Mouse (Mus musculus): ENCODE measurements around the gene Tssk2. TPM values are rescaled to one million over a fixed set of nuclear protein-coding genes. Genes with fewer than 3 reads are reported as not detected.

Gene Tssk2
- polyA plus RNA-seq, 1 experiment from 2014 or later = 0.13 TPM

DNA sequence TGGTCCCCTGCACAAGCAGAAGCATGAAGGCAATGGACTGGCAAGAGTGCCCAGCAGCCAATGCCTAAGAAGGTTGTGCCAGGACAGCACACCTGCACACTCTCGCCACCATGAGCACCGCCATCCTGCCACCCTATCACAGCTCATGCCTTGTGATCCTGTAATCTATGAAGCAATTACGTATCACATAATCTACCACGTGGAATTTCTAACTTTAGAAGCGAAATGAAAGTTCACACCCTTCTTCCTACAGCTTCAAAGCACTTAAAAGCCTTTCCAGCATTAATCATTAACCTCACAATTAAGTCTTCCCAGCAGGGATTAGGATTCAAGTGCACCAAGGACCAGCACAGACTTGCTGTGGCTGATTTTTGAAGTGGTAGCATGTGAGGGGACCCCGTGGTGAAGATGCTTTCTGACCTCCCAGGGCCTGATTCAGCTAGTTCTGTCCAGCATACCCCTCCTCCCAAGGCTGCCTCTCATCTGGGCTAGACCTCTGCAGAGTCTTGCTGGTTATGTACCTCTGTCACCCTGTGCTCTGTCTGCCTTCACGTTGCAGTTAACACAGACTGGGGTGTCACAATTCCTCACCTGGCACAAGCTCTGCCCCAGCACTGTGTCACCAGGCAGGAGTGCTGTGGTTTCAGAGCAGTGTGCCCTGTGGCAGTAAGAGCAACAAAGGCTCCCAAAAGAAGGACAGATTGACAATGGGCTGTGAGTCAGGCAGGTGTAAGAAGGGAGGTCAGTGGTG is 46.8 kb downstream of the Tssk2 start:
- DNase-seq (ENCODE audit: low spot score) (no peak), ATAC-seq (ENCODE audit: low read depth) (no peak)
- Histone ChIP-seq H3K9ac (ENCODE audit: low read depth, low read length) (no peak overlapping the region), H3K4me1 (ENCODE audit: control insufficient read depth, insufficient read depth, low read length) (no peaks in the 10 kb centered on the region), H3K9me3 (ENCODE audit: control insufficient read depth, low read length) (no peaks in the 10 kb centered on the region), H3K36me3 (ENCODE audit: control insufficient read depth, insufficient read depth, low read length) (no peaks in the 10 kb centered on the region), H3K27me3 (replicated peaks; ENCODE audit: control insufficient read depth, insufficient read depth, low read length) (no peaks in the 10 kb centered on the region), H3K4me2 (ENCODE audit: low read depth, low read length) (no peak overlapping the region), H3K27ac (replicated peaks; ENCODE audit: low read depth, low read length) (no peak overlapping the region), H3K4me3 (ENCODE audit: low read depth, low read length) (no peak overlapping the region)
- WGBS = 61% methylated on average over 7 of the region's 7 CpGs

DNA sequence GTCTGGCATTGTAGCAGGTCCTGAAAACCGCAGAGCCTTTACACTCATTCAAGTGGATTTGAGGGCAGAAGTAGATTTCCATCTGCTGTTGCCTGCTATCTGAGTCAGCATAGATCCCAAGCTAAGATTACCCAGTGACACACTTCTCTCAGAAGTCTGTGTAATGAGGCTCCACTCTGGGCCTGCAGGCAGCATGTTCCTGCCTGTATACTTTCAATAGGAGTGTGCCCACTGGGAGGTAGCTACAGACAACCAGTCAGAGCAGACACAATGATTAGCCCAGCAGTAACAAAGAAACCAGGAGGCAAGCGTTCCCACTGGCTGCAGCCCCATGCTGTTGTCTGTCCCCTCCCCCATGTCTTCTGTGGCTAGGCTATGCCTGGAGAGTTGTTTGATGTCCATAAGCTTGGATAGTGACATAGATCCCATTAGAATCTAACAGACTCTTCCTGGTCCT is 51.0 kb downstream of the Tssk2 start:
- Histone ChIP-seq H3K36me3 (ENCODE audit: control insufficient read depth, insufficient read depth, low read length) (no peaks in the 10 kb centered on the region), H3K9me3 (ENCODE audit: control insufficient read depth, low read length) (no peaks in the 10 kb centered on the region), H3K4me3 (ENCODE audit: low read depth, low read length) (no peak overlapping the region), H3K4me2 (ENCODE audit: low read depth, low read length) (no peak overlapping the region), H3K27ac (replicated peaks; ENCODE audit: low read depth, low read length) (no peak overlapping the region), H3K4me1 (ENCODE audit: control insufficient read depth, insufficient read depth, low read length) (no peaks in the 10 kb centered on the region), H3K27me3 (replicated peaks; ENCODE audit: control insufficient read depth, insufficient read depth, low read length) (no peaks in the 10 kb centered on the region), H3K9ac (ENCODE audit: low read depth, low read length) (no peak overlapping the region)
- DNase-seq (ENCODE audit: low spot score) = peak; percentile 70
- WGBS = 25% methylated on average over 2 of the region's 2 CpGs
- ATAC-seq (ENCODE audit: low read depth) = peak; percentile 86

Other genes starting within 250 kb of the Tssk2 start
- gene Med15, start 165.7 kb upstream of the Tssk2 start, polyA plus RNA-seq (2014; fragmentation: Nextera tagmentation; extraction: Ambion mirVana) = 35.2 and 36.1 TPM in 2 replicates
- 77.1 and 90.9 TPM in 2 replicates for gene Klhl22, start 139.0 kb upstream of the Tssk2 start, polyA plus RNA-seq (2014; fragmentation: Nextera tagmentation; extraction: Ambion mirVana)
- 34.5 and 35.8 TPM in 2 replicates for gene Scarf2, start 101.4 kb upstream of the Tssk2 start, polyA plus RNA-seq (2014; fragmentation: Nextera tagmentation; extraction: Ambion mirVana)
- gene B830017H08Rik, start 65.5 kb upstream of the Tssk2 start, polyA plus RNA-seq (2014; fragmentation: Nextera tagmentation; extraction: Ambion mirVana) = 0.26 and 0.46 TPM in 2 replicates
- gene Car15, start 60.3 kb upstream of the Tssk2 start, polyA plus RNA-seq (2014; fragmentation: Nextera tagmentation; extraction: Ambion mirVana) = 2.4 and 3.0 TPM in 2 replicates
- gene Gm20518, start 7.0 kb upstream of the Tssk2 start, polyA plus RNA-seq (2014; fragmentation: Nextera tagmentation; extraction: Ambion mirVana) = 0.12 and 0.19 TPM in 2 replicates
- gene Tssk1, start 4.4 kb upstream of the Tssk2 start, polyA plus RNA-seq (2014; fragmentation: Nextera tagmentation; extraction: Ambion mirVana) = not detected in 2 replicates
- 81.9 and 86.8 TPM in 2 replicates for gene Dgcr2, start 75 bp upstream of the Tssk2 start, polyA plus RNA-seq (2014; fragmentation: Nextera tagmentation; extraction: Ambion mirVana)
- gene Ess2, start 12.7 kb downstream of the Tssk2 start, polyA plus RNA-seq (2014; fragmentation: Nextera tagmentation; extraction: Ambion mirVana) = 26.2 and 28.7 TPM in 2 replicates
- gene Gsc2, start 16.4 kb downstream of the Tssk2 start, polyA plus RNA-seq (2014; fragmentation: Nextera tagmentation; extraction: Ambion mirVana) = not detected in 2 replicates
- gene Slc25a1, start 29.6 kb downstream of the Tssk2 start, polyA plus RNA-seq (2014; fragmentation: Nextera tagmentation; extraction: Ambion mirVana) = 56.6 and 60.3 TPM in 2 replicates
- gene Vpreb2, start 81.8 kb downstream of the Tssk2 start, polyA plus RNA-seq (2014; fragmentation: Nextera tagmentation; extraction: Ambion mirVana) = 0.31 TPM in 1 of 2 replicates, not detected in the other
- gene Dgcr6, start 154.2 kb downstream of the Tssk2 start, polyA plus RNA-seq (2014; fragmentation: Nextera tagmentation; extraction: Ambion mirVana) = 89.9 and 96.8 TPM in 2 replicates
- gene Prodh, start 191.6 kb downstream of the Tssk2 start, polyA plus RNA-seq (2014; fragmentation: Nextera tagmentation; extraction: Ambion mirVana) = 7.2 and 7.7 TPM in 2 replicates
- 4.3 and 5.1 TPM in 2 replicates for gene Rtn4r, start 229.0 kb downstream of the Tssk2 start, polyA plus RNA-seq (2014; fragmentation: Nextera tagmentation; extraction: Ambion mirVana)

All from embryonic facial prominence, embryonic 14.5 days (tissue).